Mouse (Mus musculus) heart, embryonic 13.5 days (tissue): ENCODE data around the gene Fbxo42. TPM values are rescaled to one million over a fixed set of nuclear protein-coding genes. Genes with fewer than 3 reads are reported as not detected.

Experiments used
- ATAC-seq: fragments of 200-750 bp; cut with Nextera tagmentation; 2 replicates; pipeline ENCODE4 v1.8.0; 2017; ENCODE audit warnings: moderate TSS enrichment; ENCODE audit not compliant: insufficient number of reproducible peaks, low FRiP score, low TSS enrichment; ENCODE audit errors: extremely low read depth
- H3K27ac ChIP-seq: fragments of 300-500 bp; sonication (generic); replicated peaks from 2 replicates; pipeline ENCODE4 v1.5.1; 2015; ENCODE audit warnings: moderate library complexity, mild to moderate bottlenecking, inconsistent platforms
- H3K27me3 ChIP-seq: fragments of 300-500 bp; sonication (generic); replicated peaks from 2 replicates; pipeline ENCODE4 v1.6.1; 2015; ENCODE audit warnings: mild to moderate bottlenecking, inconsistent platforms
- H3K36me3 ChIP-seq: fragments of 300-500 bp; sonication (generic); 2 replicates; pipeline ENCODE4 v1.6.1; 2015; ENCODE audit warnings: mild to moderate bottlenecking, inconsistent platforms
- H3K4me1 ChIP-seq: fragments of 300-500 bp; sonication (generic); 2 replicates; pipeline ENCODE4 v1.6.1; 2015; ENCODE audit warnings: inconsistent platforms
- H3K4me2 ChIP-seq: fragments of 300-500 bp; sonication (generic); 2 replicates; pipeline ENCODE4 v1.6.1; 2015; ENCODE audit warnings: inconsistent platforms, mild to moderate bottlenecking, moderate library complexity
- H3K4me3 ChIP-seq: fragments of 300-500 bp; sonication (generic); 2 replicates; pipeline ENCODE4 v1.5.1; 2015; ENCODE audit warnings: moderate library complexity, mild to moderate bottlenecking, inconsistent platforms
- H3K9ac ChIP-seq: fragments of 300-500 bp; sonication (generic); 2 replicates; pipeline ENCODE4 v1.6.1; 2015; ENCODE audit warnings: inconsistent platforms, mild to moderate bottlenecking, moderate library complexity
- H3K9me3 ChIP-seq: fragments of 300-500 bp; sonication (generic); 2 replicates; pipeline ENCODE4 v1.6.1; 2016; ENCODE audit warnings: inconsistent platforms
- WGBS: fragments of 180-500 bp; shearing (Covaris S2); methylation state at CpG from one replicate; pipeline ENCODE4 v1.1.7; 2015; ENCODE audit warnings: mixed read lengths; 5-methylcytosine and 5-hydroxymethylcytosine counted together
- polyA plus RNA-seq: library from polyadenylated mRNA; unstranded; fragments of >200 nt; fragmentation: Nextera tagmentation; extraction: Ambion mirVana; gene quantifications from 2 replicates; pipeline ENCODE4 v1.2.1, GENCODE M21; 2015

Fbxo42 gene
- 12.8 and 14.2 TPM in 2 replicates for polyA plus RNA-seq

- H3K27me3 ChIP-seq = no peaks in the 10 kb centered on the region; the same call in 1 of the 2 replicates
- 11% methylated on average over 36 of the region's 58 CpGs for WGBS
- peak within 1 kb of the TSS; percentile 95 for H3K4me2 ChIP-seq
- H3K4me1 ChIP-seq = peaks cover 39% of the 10 kb centered on the region
- H3K27ac ChIP-seq = peak within 1 kb of the TSS; percentile 93
- H3K36me3 ChIP-seq = no peaks in the 10 kb centered on the region
- H3K4me3 ChIP-seq = peak within 1 kb of the TSS; percentile 100
- no peaks in the 10 kb centered on the region for H3K9me3 ChIP-seq
- ATAC-seq = peak; percentile 84
- H3K9ac ChIP-seq = peak within 1 kb of the TSS; percentile 99
These were observed at the start of gene Fbxo42 for GRCm38 (mm10) chr4:141147112-141148008. TSS of gene Fbxo42 (plus strand) at chr4:141147913.

- 48% methylated on average over 4 of the region's 4 CpGs for WGBS
- H3K9me3 ChIP-seq = no peaks in the 10 kb centered on the region
- no peaks in the 10 kb centered on the region for H3K36me3 ChIP-seq
- H3K4me1 ChIP-seq = no peaks in the 10 kb centered on the region
- H3K9ac ChIP-seq = no peak overlapping the region
- no peak for ATAC-seq
- H3K27ac ChIP-seq = no peak overlapping the region
- no peaks in the 10 kb centered on the region for H3K27me3 ChIP-seq
- no peak overlapping the region for H3K4me2 ChIP-seq
- no peak overlapping the region for H3K4me3 ChIP-seq
These were observed 48.8 kb upstream of the Fbxo42 start for GRCm38 (mm10) chr4:141098935-141099334.

GRCm38 (mm10) chr4:141099956-141100355, 47.8 kb upstream of the Fbxo42 start:
- H3K27ac ChIP-seq = no peak overlapping the region
- peaks cover 4% of the 10 kb centered on the region; the same call in 1 of the 2 replicates for H3K27me3 ChIP-seq
- peaks cover 3% of the 10 kb centered on the region; the same call in 1 of the 2 replicates for H3K4me1 ChIP-seq
- no peak for ATAC-seq
- no peaks in the 10 kb centered on the region for H3K9me3 ChIP-seq
- H3K4me2 ChIP-seq = no peak overlapping the region
- H3K9ac ChIP-seq = no peak overlapping the region
- no peak overlapping the region for H3K4me3 ChIP-seq
- no peaks in the 10 kb centered on the region for H3K36me3 ChIP-seq
- WGBS = 75% methylated on average over 5 of the region's 5 CpGs

- H3K4me2 ChIP-seq = no peak overlapping the region
- WGBS = 81% methylated on average over 9 of the region's 9 CpGs
These were observed 46.4 kb upstream of the Fbxo42 start for GRCm38 (mm10) chr4:141101291-141101690.

GRCm38 (mm10) chr4:141101855-141102254, 45.9 kb upstream of the Fbxo42 start:
- WGBS = 59% methylated on average over 6 of the region's 6 CpGs
- Histone ChIP-seq H3K4me2 (no peak overlapping the region), H3K4me3 (no peak overlapping the region), H3K9ac (no peak overlapping the region), H3K27ac (no peak overlapping the region), H3K4me1 (peaks cover 12% of the 10 kb centered on the region; the same call in 1 of the 2 replicates), H3K27me3 (peaks cover 4% of the 10 kb centered on the region; the same call in 1 of the 2 replicates), H3K9me3 (no peaks in the 10 kb centered on the region), H3K36me3 (no peaks in the 10 kb centered on the region)
- ATAC-seq = no peak

More at GRCm38 (mm10) chr4:141101291-141101690, 46.4 kb upstream of the Fbxo42 start:
- H3K27ac ChIP-seq = no peak overlapping the region
- ATAC-seq = no peak
- H3K36me3 ChIP-seq = no peaks in the 10 kb centered on the region
- peaks cover 12% of the 10 kb centered on the region; the same call in 1 of the 2 replicates for H3K4me1 ChIP-seq
- H3K9ac ChIP-seq = no peak overlapping the region
- H3K27me3 ChIP-seq = peaks cover 4% of the 10 kb centered on the region; the same call in 1 of the 2 replicates
- H3K9me3 ChIP-seq = no peaks in the 10 kb centered on the region
- no peak overlapping the region for H3K4me3 ChIP-seq

- ATAC-seq = no peak
- Histone ChIP-seq H3K4me1 (peaks cover 29% of the 10 kb centered on the region), H3K27ac (no peak overlapping the region), H3K36me3 (peaks cover 20% of the 10 kb centered on the region), H3K4me3 (no peak overlapping the region), H3K9me3 (no peaks in the 10 kb centered on the region), H3K9ac (no peak overlapping the region), H3K4me2 (no peak overlapping the region), H3K27me3 (peaks cover 4% of the 10 kb centered on the region; the same call in 1 of the 2 replicates)
- 78% methylated on average over 16 of the region's 16 CpGs for WGBS
These were observed 41.1 kb upstream of the Fbxo42 start for GRCm38 (mm10) chr4:141106526-141107183.

GRCm38 (mm10) chr4:141108196-141108732, 39.4 kb upstream of the Fbxo42 start:
- H3K27me3 ChIP-seq = peaks cover 4% of the 10 kb centered on the region; the same call in 1 of the 2 replicates
- peaks cover 29% of the 10 kb centered on the region for H3K4me1 ChIP-seq
- no peak overlapping the region for H3K9ac ChIP-seq
- 19% methylated on average over 10 of the region's 10 CpGs for WGBS
- peak overlapping the region; percentile 46 for H3K27ac ChIP-seq
- H3K4me3 ChIP-seq = no peak overlapping the region
- no peak for ATAC-seq
- peaks cover 36% of the 10 kb centered on the region for H3K36me3 ChIP-seq
- H3K4me2 ChIP-seq = no peak overlapping the region
- H3K9me3 ChIP-seq = no peaks in the 10 kb centered on the region

GRCm38 (mm10) chr4:141113831-141114230, 33.9 kb upstream of the Fbxo42 start:
- no peak for ATAC-seq
- H3K36me3 ChIP-seq = peaks cover 89% of the 10 kb centered on the region
- H3K4me2 ChIP-seq = no peak overlapping the region
- H3K4me3 ChIP-seq = no peak overlapping the region
- no peak overlapping the region for H3K27ac ChIP-seq
- no peak overlapping the region for H3K9ac ChIP-seq
- H3K9me3 ChIP-seq = no peaks in the 10 kb centered on the region
- peaks cover 21% of the 10 kb centered on the region for H3K4me1 ChIP-seq
- H3K27me3 ChIP-seq = no peaks in the 10 kb centered on the region
- WGBS = 77% methylated on average over 7 of the region's 7 CpGs

GRCm38 (mm10) chr4:141114521-141114981, 33.2 kb upstream of the Fbxo42 start:
- Histone ChIP-seq H3K4me3 (no peak overlapping the region), H3K9ac (no peak overlapping the region), H3K9me3 (no peaks in the 10 kb centered on the region), H3K4me1 (peaks cover 23% of the 10 kb centered on the region), H3K27me3 (no peaks in the 10 kb centered on the region), H3K36me3 (peaks cover 89% of the 10 kb centered on the region), H3K4me2 (no peak overlapping the region), H3K27ac (no peak overlapping the region)
- no peak for ATAC-seq
- WGBS = 86% methylated on average over 6 of the region's 6 CpGs

- WGBS = 73% methylated on average over 8 of the region's 8 CpGs
- H3K27ac ChIP-seq = no peak overlapping the region
- H3K4me2 ChIP-seq = no peak overlapping the region
- no peak overlapping the region for H3K4me3 ChIP-seq
- H3K4me1 ChIP-seq = peaks cover 23% of the 10 kb centered on the region
- no peaks in the 10 kb centered on the region for H3K27me3 ChIP-seq
- H3K9me3 ChIP-seq = no peaks in the 10 kb centered on the region
- peaks cover 82% of the 10 kb centered on the region for H3K36me3 ChIP-seq
- ATAC-seq = no peak
- H3K9ac ChIP-seq = 0 out of 2 replicates have a peak overlapping the region, but pooled peaks have one; percentile 14
These were observed 32.3 kb upstream of the Fbxo42 start for GRCm38 (mm10) chr4:141115398-141115797.

- Histone ChIP-seq H3K9me3 (no peaks in the 10 kb centered on the region), H3K9ac (0 out of 2 replicates have a peak overlapping the region, but pooled peaks have one; percentile 30), H3K4me2 (no peak overlapping the region), H3K36me3 (peaks cover 55% of the 10 kb centered on the region), H3K27me3 (no peaks in the 10 kb centered on the region), H3K4me3 (no peak overlapping the region), H3K27ac (no peak overlapping the region), H3K4me1 (peaks cover 48% of the 10 kb centered on the region)
- no peak for ATAC-seq
- 67% methylated on average over 4 of the region's 4 CpGs for WGBS
These were observed 29.0 kb upstream of the Fbxo42 start for GRCm38 (mm10) chr4:141118691-141119090.
